Mouse (Mus musculus) intestine, postnatal 0 days (tissue): ENCODE measurements at regions not wholly inside any gene's neighbourhood (a gene's known extent, or its start where the extent isn't known, plus 50 kb on each side); places are given as distances from the start of the nearest gene placed in this dataset.

Experiments
- ATAC-seq: fragments of 200-750 bp; cut with Nextera tagmentation; 2 replicates; pipeline ENCODE4 v1.8.0; 2017; ENCODE audit warnings: mild to moderate bottlenecking, moderate TSS enrichment, moderate library complexity
- H3K27ac ChIP-seq: fragments of 300-500 bp; sonication (generic); 2 replicates; pipeline ENCODE4 v1.5.1; 2014; ENCODE audit warnings: mild to moderate bottlenecking, low read depth, low read length, moderate library complexity
- H3K27me3 ChIP-seq: fragments of 300-500 bp; sonication (generic); replicated peaks from 2 replicates; pipeline ENCODE4 v1.6.1; 2014; ENCODE audit warnings: low read length, mixed read lengths; ENCODE audit not compliant: control insufficient read depth, insufficient read depth
- H3K36me3 ChIP-seq: fragments of 300-500 bp; sonication (generic); 2 replicates; pipeline ENCODE4 v1.6.1; 2014; ENCODE audit warnings: mild to moderate bottlenecking, moderate library complexity; ENCODE audit not compliant: control insufficient read depth, insufficient read depth
- H3K4me1 ChIP-seq: fragments of 300-500 bp; sonication (generic); replicated peaks from 2 replicates; pipeline ENCODE4 v1.6.1; 2014; ENCODE audit warnings: antibody characterized with exemption, low read length, mixed read lengths; ENCODE audit not compliant: control insufficient read depth, insufficient read depth
- H3K4me2 ChIP-seq: fragments of 300-500 bp; sonication (generic); replicated peaks from 2 replicates; pipeline ENCODE4 v1.6.1; 2014; ENCODE audit warnings: low read depth, mild to moderate bottlenecking, moderate library complexity
- H3K4me3 ChIP-seq: fragments of 300-500 bp; sonication (generic); 2 replicates; pipeline ENCODE4 v1.5.1; 2014; ENCODE audit warnings: low read depth, low read length
- H3K9ac ChIP-seq: fragments of 300-500 bp; sonication (generic); 2 replicates; pipeline ENCODE4 v1.6.1; 2014; ENCODE audit warnings: mild to moderate bottlenecking, low read depth, low read length
- H3K9me3 ChIP-seq: fragments of 300-500 bp; sonication (generic); 2 replicates; pipeline ENCODE4 v1.6.1; 2016; ENCODE audit warnings: mixed run types; ENCODE audit not compliant: control insufficient read depth
- CTCF ChIP-seq: sonication (generic); IDR thresholded peaks from 2 replicates; pipeline ENCODE4 v1.5.1; 2016; ENCODE audit warnings: low read depth, mild to moderate bottlenecking, control low read depth, antibody characterized with exemption, moderate library complexity
- WGBS: fragments of 180-500 bp; shearing (Covaris S2); extraction: QIAGEN DNeasy Blood & Tissue Kit; methylation state at CpG from one replicate; pipeline ENCODE4 v1.1.7; 2014; 5-methylcytosine and 5-hydroxymethylcytosine counted together

DNA sequence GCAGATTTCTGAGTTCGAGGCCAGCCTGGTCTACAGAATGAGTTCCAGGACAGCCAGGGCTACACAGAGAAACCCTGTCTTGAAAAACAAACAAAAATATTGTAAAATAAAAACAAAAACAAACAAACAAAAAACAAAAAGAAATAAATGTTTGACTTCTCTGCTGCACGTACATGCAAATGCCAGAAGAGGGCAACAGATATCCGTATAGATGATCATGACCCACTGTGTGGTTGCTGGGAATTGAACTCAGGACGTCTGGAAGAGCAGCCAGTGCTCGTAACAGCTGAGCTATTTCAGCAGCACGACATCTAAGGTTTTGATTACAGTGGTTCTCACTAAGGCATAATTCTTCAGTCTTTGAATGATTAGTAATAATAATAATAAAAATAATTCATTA, 262.8 kb downstream of the Eepd1 start:
- Histone ChIP-seq H3K27me3 (no peaks in the 10 kb centered on the region), H3K4me1 (no peaks in the 10 kb centered on the region), H3K9me3 (no peaks in the 10 kb centered on the region), H3K4me3 (no peak overlapping the region), H3K36me3 (no peaks in the 10 kb centered on the region), H3K27ac (no peak overlapping the region), H3K9ac (no peak overlapping the region), H3K4me2 (no peak overlapping the region)
- 0 out of 2 replicates have a peak, but pooled peaks have one; percentile 9 for TF ChIP-seq CTCF
- no peak for ATAC-seq
- 58% methylated on average over 6 of the region's 6 CpGs for WGBS

GRCm38 (mm10) chr9:25751138-25751537, 269.8 kb downstream of the Eepd1 start:
- no peak overlapping the region for H3K9ac ChIP-seq
- no peak for ATAC-seq
- H3K4me3 ChIP-seq, result no peak overlapping the region
- no peak overlapping the region for H3K27ac ChIP-seq
- H3K27me3 ChIP-seq, result no peaks in the 10 kb centered on the region
- no peak for TF ChIP-seq CTCF
- H3K4me1 ChIP-seq, result no peaks in the 10 kb centered on the region
- no peak overlapping the region for H3K4me2 ChIP-seq
- no peaks in the 10 kb centered on the region for H3K9me3 ChIP-seq
- no peaks in the 10 kb centered on the region for H3K36me3 ChIP-seq

GRCm38 (mm10) chr9:25773899-25774298, 292.6 kb downstream of the Eepd1 start:
- TF ChIP-seq CTCF, result no peak
- no peaks in the 10 kb centered on the region for H3K36me3 ChIP-seq
- no peaks in the 10 kb centered on the region for H3K9me3 ChIP-seq
- no peak overlapping the region for H3K4me2 ChIP-seq
- no peak overlapping the region for H3K4me3 ChIP-seq
- H3K27ac ChIP-seq, result no peak overlapping the region
- H3K27me3 ChIP-seq, result no peaks in the 10 kb centered on the region
- 48% methylated on average over 3 of the region's 3 CpGs for WGBS
- H3K9ac ChIP-seq, result no peak overlapping the region
- no peak for ATAC-seq
- no peaks in the 10 kb centered on the region for H3K4me1 ChIP-seq

GRCm38 (mm10) chr9:25782631-25783030, 301.3 kb downstream of the Eepd1 start:
- no peaks in the 10 kb centered on the region for H3K9me3 ChIP-seq
- no peak overlapping the region for H3K4me3 ChIP-seq
- H3K4me1 ChIP-seq, result no peaks in the 10 kb centered on the region
- no peak overlapping the region for H3K9ac ChIP-seq
- no peaks in the 10 kb centered on the region for H3K36me3 ChIP-seq
- no peak for ATAC-seq
- no peak for TF ChIP-seq CTCF
- WGBS, result 100% methylated on average over 1 of the region's 1 CpGs
- no peaks in the 10 kb centered on the region for H3K27me3 ChIP-seq
- no peak overlapping the region for H3K27ac ChIP-seq
- no peak overlapping the region for H3K4me2 ChIP-seq

- H3K27ac ChIP-seq, result no peak overlapping the region
- WGBS, result 61% methylated on average over 8 of the region's 8 CpGs
- TF ChIP-seq CTCF, result no peak
Observed at GRCm38 (mm10) chr9:25795142-25795910, 314.0 kb downstream of the Eepd1 start.

GRCm38 (mm10) chr9:25809562-25809961, 328.2 kb downstream of the Eepd1 start:
- Histone ChIP-seq H3K27ac (no peak overlapping the region), H3K9me3 (no peaks in the 10 kb centered on the region), H3K4me1 (no peaks in the 10 kb centered on the region), H3K4me3 (no peak overlapping the region), H3K4me2 (no peak overlapping the region), H3K36me3 (no peaks in the 10 kb centered on the region), H3K9ac (no peak overlapping the region), H3K27me3 (no peaks in the 10 kb centered on the region)
- ATAC-seq, result no peak
- no peak for TF ChIP-seq CTCF

More at GRCm38 (mm10) chr9:25795142-25795910, 314.0 kb downstream of the Eepd1 start:
- no peaks in the 10 kb centered on the region for H3K9me3 ChIP-seq
- H3K4me3 ChIP-seq, result no peak overlapping the region
- H3K27me3 ChIP-seq, result no peaks in the 10 kb centered on the region
- ATAC-seq, result no peak
- H3K9ac ChIP-seq, result no peak overlapping the region
- no peak overlapping the region for H3K4me2 ChIP-seq
- H3K36me3 ChIP-seq, result no peaks in the 10 kb centered on the region
- no peaks in the 10 kb centered on the region for H3K4me1 ChIP-seq
